Mouse (Mus musculus) E14TG2a.4 (cell line): ENCODE data around the gene Gm11037.

ENCODE experiments used
- CTCF ChIP-seq: conservative IDR thresholded peaks from 2 replicates; pipeline ENCODE4 v1.5.1; 2014; ENCODE audit warnings: low read length
- NANOG ChIP-seq: IDR thresholded peaks from 2 replicates; pipeline ENCODE4 v1.6.1; 2014; ENCODE audit warnings: borderline replicate concordance, low read length, mixed read lengths
- POU5F1 ChIP-seq: IDR thresholded peaks from 2 replicates; pipeline ENCODE4 v1.6.1; 2014; ENCODE audit warnings: low read length, borderline replicate concordance

DNA sequence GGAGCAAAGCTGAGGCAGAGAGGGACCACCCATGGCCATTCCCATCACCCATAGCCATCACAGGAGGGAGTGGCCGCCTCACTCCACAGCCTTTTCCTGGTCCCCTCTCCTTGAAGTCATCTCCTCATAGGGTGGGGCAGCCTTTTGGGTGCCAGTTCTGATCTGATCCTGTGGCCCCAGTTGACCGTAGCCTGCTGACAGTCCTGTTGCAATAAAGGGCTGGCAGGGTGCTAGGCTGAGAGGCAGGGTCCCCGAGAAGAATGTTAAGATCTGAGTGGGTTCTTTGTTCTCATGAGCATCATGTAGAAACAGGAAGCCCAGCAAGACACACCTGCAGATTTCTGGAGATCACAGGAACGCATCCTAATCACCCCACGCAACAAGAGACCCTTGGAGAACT lies 5.1 kb upstream of the Gm11037 start:
- TF ChIP-seq CTCF: no peak
- TF ChIP-seq POU5F1: no peak
- no peak for TF ChIP-seq NANOG
